Mouse (Mus musculus) embryonic facial prominence, embryonic 12.5 days (tissue): ENCODE data around the gene Fhad1. TPM values are rescaled to one million over a fixed set of nuclear protein-coding genes. Genes with fewer than 3 reads are reported as not detected.

Source experiments
- ATAC-seq: fragments of 200-750 bp; cut with Nextera tagmentation; 2 replicates; pipeline ENCODE4 v1.8.0; 2017; ENCODE audit not compliant: insufficient number of reproducible peaks, insufficient read depth, low FRiP score, low TSS enrichment
- H3K27ac ChIP-seq: fragments of 300-500 bp; sonication (generic); 2 replicates; pipeline ENCODE4 v1.5.1; 2016; ENCODE audit warnings: mild to moderate bottlenecking
- H3K27me3 ChIP-seq: fragments of 300-500 bp; sonication (generic); 2 replicates; pipeline ENCODE4 v1.6.1; 2016; ENCODE audit warnings: mild to moderate bottlenecking, moderate library complexity
- H3K36me3 ChIP-seq: fragments of 300-500 bp; sonication (generic); 2 replicates; pipeline ENCODE4 v1.6.1; 2016; ENCODE audit warnings: mild to moderate bottlenecking
- H3K4me1 ChIP-seq: fragments of 300-500 bp; sonication (generic); 2 replicates; pipeline ENCODE4 v1.6.1; 2016
- H3K4me2 ChIP-seq: fragments of 300-500 bp; sonication (generic); replicated peaks from 2 replicates; pipeline ENCODE4 v1.6.1; 2016; ENCODE audit warnings: mild to moderate bottlenecking, moderate library complexity
- H3K4me3 ChIP-seq: fragments of 300-500 bp; sonication (generic); 2 replicates; pipeline ENCODE4 v1.5.1; 2016; ENCODE audit warnings: mild to moderate bottlenecking
- H3K9ac ChIP-seq: fragments of 300-500 bp; sonication (generic); 2 replicates; pipeline ENCODE4 v1.6.1; 2016; ENCODE audit warnings: mild to moderate bottlenecking, moderate library complexity
- H3K9me3 ChIP-seq: fragments of 300-500 bp; sonication (generic); 2 replicates; pipeline ENCODE4 v1.6.1; 2016; ENCODE audit warnings: mild to moderate bottlenecking, moderate library complexity
- WGBS: fragments of 180-500 bp; shearing (Covaris S2); methylation state at CpG from one replicate; pipeline ENCODE4 v1.1.7; 2016; 5-methylcytosine and 5-hydroxymethylcytosine counted together
- polyA plus RNA-seq: library from polyadenylated mRNA; unstranded; fragments of >200 nt; fragmentation: Nextera tagmentation; extraction: Ambion mirVana; gene quantifications from 2 replicates; pipeline ENCODE4 v1.2.1, GENCODE M21; 2016

Gene Fhad1
- polyA plus RNA-seq, 1 experiment from 2014 or later, result 1.9 TPM

DNA sequence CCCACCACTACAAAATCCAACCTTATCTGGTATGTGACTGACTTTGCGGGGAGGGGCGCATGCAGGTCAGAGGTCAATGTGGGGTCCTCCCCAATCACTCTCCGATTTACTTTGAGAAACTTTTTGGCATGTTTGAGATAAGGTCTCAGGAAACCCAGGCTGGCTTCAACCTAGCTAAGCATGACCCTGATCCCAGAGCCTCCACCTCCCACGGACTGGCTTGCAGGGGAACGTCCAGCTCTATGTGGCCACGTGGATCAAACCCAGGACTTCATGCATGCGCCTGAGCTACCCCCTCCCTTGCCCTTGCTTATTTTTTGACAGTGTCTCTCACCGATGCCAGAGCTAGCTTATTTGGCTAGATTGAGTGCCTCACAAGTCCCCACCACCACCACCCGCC, 61.6 kb downstream of the Fhad1 start:
- Histone ChIP-seq H3K36me3 (no peaks in the 10 kb centered on the region), H3K9me3 (no peaks in the 10 kb centered on the region), H3K27ac (no peak overlapping the region), H3K4me1 (peaks cover 15% of the 10 kb centered on the region; the same call in 1 of the 2 replicates), H3K4me2 (no peak overlapping the region), H3K4me3 (no peak overlapping the region), H3K27me3 (0 out of 2 replicates have a peak, but pooled peaks cover 4% of the 10 kb centered on the region), H3K9ac (no peak overlapping the region)
- 79% methylated on average over 9 of the region's 9 CpGs for WGBS
- no peak for ATAC-seq

DNA sequence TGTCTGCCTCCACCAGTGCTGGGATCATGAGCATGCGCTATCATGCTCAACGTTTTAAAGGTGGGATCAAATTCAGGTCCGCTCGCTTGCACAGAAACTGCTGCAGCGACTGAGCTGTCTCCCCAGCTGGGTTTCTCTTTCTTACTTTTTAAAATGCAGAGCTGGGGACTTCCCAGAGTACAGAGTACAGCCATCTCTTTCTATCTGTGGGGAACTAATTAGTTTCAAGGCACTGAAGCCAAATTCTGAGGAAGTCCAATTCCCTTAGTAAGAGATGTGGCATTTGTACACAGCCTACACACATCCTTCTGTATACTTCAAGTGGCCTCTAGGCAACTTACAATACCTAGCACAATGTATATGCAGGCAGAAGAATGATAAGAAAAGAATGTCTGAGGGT, 62.1 kb downstream of the Fhad1 start:
- ATAC-seq, result no peak
- Histone ChIP-seq H3K9me3 (no peaks in the 10 kb centered on the region), H3K27me3 (0 out of 2 replicates have a peak, but pooled peaks cover 4% of the 10 kb centered on the region), H3K9ac (no peak overlapping the region), H3K4me3 (no peak overlapping the region), H3K4me1 (peaks cover 15% of the 10 kb centered on the region; the same call in 1 of the 2 replicates), H3K4me2 (no peak overlapping the region), H3K36me3 (no peaks in the 10 kb centered on the region), H3K27ac (no peak overlapping the region)
- 56% methylated on average over 5 of the region's 5 CpGs for WGBS

GRCm38 (mm10) chr4:141952114-141952513, 62.8 kb downstream of the Fhad1 start:
- Histone ChIP-seq H3K9ac (no peak overlapping the region), H3K27me3 (0 out of 2 replicates have a peak, but pooled peaks cover 1% of the 10 kb centered on the region), H3K4me3 (no peak overlapping the region), H3K4me1 (peaks cover 15% of the 10 kb centered on the region; the same call in 1 of the 2 replicates), H3K4me2 (no peak overlapping the region), H3K9me3 (no peaks in the 10 kb centered on the region), H3K36me3 (no peaks in the 10 kb centered on the region), H3K27ac (no peak overlapping the region)
- ATAC-seq, result no peak
- WGBS, result 63% methylated on average over 17 of the region's 17 CpGs

DNA sequence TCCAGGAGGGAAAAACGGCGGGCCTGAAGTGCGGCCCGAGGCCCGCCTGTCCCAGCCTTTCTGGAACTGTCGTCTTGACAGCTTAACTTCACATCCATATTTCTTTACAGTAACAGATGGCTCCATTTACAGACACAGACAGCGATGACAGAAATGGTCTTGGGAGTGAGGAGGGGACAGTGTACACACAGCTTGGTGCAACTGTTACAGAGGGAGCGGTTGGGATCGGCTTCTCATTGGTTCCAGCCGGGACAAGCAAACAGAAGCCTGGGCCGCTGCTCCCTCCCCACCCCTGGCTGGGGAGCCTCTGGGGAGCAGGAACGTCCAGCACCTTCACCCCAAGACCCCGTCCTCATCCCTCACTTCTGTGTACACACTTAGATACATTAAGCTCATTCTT, 65.4 kb downstream of the Fhad1 start:
- peaks cover 10% of the 10 kb centered on the region; the same call in 1 of the 2 replicates for H3K4me1 ChIP-seq
- no peaks in the 10 kb centered on the region for H3K27me3 ChIP-seq
- H3K4me3 ChIP-seq, result no peak overlapping the region
- no peak; the same call in 1 of the 2 replicates for ATAC-seq
- no peaks in the 10 kb centered on the region for H3K36me3 ChIP-seq
- no peak overlapping the region for H3K4me2 ChIP-seq
- no peak overlapping the region for H3K9ac ChIP-seq
- no peak overlapping the region for H3K27ac ChIP-seq
- 57% methylated on average over 13 of the region's 13 CpGs for WGBS
- H3K9me3 ChIP-seq, result no peaks in the 10 kb centered on the region

DNA sequence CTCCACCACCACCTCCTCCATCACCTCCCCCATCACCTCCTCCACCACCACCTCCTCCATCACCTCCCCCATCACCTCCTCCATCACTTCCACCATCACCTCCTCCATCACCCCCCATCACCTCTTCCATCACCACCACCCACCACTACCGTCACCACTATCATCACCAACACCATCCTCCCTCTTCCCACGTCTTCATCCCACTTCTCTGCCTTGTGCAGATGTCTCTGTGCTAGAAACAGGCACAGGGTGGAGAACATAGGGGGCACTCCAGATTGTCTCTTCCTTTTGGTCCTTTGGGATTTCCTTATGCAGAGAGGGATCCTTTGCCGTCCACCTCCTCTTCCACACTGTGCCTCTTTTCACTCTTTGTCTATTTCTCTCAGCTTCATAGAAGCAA, 66.1 kb downstream of the Fhad1 start:
- Histone ChIP-seq H3K4me1 (0 out of 2 replicates have a peak, but pooled peaks cover 4% of the 10 kb centered on the region), H3K36me3 (no peaks in the 10 kb centered on the region), H3K9ac (no peak overlapping the region), H3K9me3 (no peaks in the 10 kb centered on the region), H3K4me3 (no peak overlapping the region), H3K27ac (no peak overlapping the region), H3K4me2 (no peak overlapping the region), H3K27me3 (no peaks in the 10 kb centered on the region)
- WGBS, result 96% methylated on average over 3 of the region's 3 CpGs
- ATAC-seq, result no peak

GRCm38 (mm10) chr4:141942403-141942802, 72.5 kb downstream of the Fhad1 start:
- H3K4me2 ChIP-seq, result no peak overlapping the region
- 59% methylated on average over 11 of the region's 11 CpGs for WGBS
- no peaks in the 10 kb centered on the region for H3K27me3 ChIP-seq
- no peak overlapping the region for H3K4me3 ChIP-seq
- no peaks in the 10 kb centered on the region for H3K9me3 ChIP-seq
- no peaks in the 10 kb centered on the region for H3K4me1 ChIP-seq
- H3K9ac ChIP-seq, result no peak overlapping the region
- no peak for ATAC-seq
- no peaks in the 10 kb centered on the region for H3K36me3 ChIP-seq
- no peak overlapping the region for H3K27ac ChIP-seq

GRCm38 (mm10) chr4:141941289-141941688, 73.6 kb downstream of the Fhad1 start:
- Histone ChIP-seq H3K27me3 (no peaks in the 10 kb centered on the region), H3K4me1 (no peaks in the 10 kb centered on the region), H3K27ac (no peak overlapping the region), H3K4me2 (no peak overlapping the region), H3K36me3 (no peaks in the 10 kb centered on the region), H3K4me3 (no peak overlapping the region), H3K9ac (no peak overlapping the region), H3K9me3 (no peaks in the 10 kb centered on the region)
- 79% methylated on average over 8 of the region's 8 CpGs for WGBS
- no peak for ATAC-seq

GRCm38 (mm10) chr4:141938535-141938934, 76.3 kb downstream of the Fhad1 start:
- WGBS, result 69% methylated on average over 4 of the region's 4 CpGs
- Histone ChIP-seq H3K4me1 (no peaks in the 10 kb centered on the region), H3K27me3 (no peaks in the 10 kb centered on the region), H3K9ac (no peak overlapping the region), H3K36me3 (no peaks in the 10 kb centered on the region), H3K9me3 (no peaks in the 10 kb centered on the region), H3K4me2 (no peak overlapping the region), H3K27ac (no peak overlapping the region), H3K4me3 (no peak overlapping the region)
- ATAC-seq, result no peak

DNA sequence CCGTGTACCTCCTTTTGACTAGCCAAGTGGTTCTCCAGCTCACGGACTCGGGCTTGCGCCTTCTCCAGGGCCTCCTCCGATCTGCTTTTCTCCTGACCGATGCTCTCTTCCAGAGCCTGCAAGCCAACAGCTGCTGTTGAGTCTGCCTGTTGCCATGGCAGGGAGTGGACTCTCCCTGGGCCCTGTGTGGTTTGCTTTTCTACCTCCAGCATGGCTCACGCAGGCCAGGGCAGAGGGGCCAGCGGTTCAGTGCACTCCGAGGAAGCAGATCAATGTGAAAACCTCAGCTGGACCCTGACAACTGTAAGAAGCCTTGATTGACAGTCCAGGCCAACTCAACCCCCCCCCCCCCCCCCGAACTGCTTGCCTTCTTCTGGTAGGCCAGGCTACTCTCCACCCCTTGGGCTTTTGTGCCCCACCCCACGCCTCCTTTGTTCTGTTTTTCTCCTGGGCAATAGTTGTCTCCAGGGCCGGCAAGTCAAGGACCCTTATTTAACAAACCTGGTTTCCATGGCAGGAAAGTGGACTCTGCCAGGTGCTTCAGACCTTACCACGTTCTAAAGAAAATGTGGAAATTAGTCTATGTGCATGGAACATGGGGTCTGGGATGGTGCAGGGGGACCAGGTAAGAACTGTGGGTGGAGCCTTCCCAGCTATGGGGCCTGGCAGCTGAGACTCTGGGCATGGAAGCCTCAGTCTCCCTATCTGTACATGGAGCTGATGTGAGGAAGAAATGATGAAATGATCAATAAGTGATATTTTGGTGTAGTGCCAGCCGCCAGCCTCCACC, 81.9 kb downstream of the Fhad1 start:
- 0 out of 2 replicates have a peak, but pooled peaks cover 6% of the 10 kb centered on the region for H3K4me1 ChIP-seq
- no peak overlapping the region for H3K9ac ChIP-seq
- H3K9me3 ChIP-seq, result no peaks in the 10 kb centered on the region
- no peak overlapping the region for H3K27ac ChIP-seq
- no peak overlapping the region for H3K4me3 ChIP-seq
- H3K27me3 ChIP-seq, result no peaks in the 10 kb centered on the region
- no peak overlapping the region for H3K4me2 ChIP-seq
- H3K36me3 ChIP-seq, result no peaks in the 10 kb centered on the region
- 0 out of 2 replicates have a peak, but pooled peaks have one; percentile 58 for ATAC-seq
- WGBS, result 67% methylated on average over 14 of the region's 14 CpGs

DNA sequence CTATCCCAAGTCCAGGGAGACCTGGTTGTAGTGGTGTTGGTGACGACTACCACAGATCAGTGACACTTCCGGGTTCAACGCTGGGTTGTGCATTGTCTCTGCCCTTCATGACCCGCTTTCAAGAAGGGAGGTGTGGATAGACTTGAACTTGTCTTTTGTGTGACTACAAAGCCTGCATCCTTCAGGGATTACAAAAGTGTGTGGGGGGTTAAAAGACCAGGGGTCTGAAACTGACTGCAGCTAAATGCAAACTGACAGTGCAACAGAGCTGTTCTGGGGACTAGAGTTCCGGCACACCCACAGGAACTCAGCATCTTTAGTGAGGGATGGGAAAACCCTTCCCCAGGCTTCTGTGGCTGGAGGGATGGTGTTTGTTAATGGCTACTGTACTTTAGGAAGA, 83.4 kb downstream of the Fhad1 start:
- 85% methylated on average over 5 of the region's 5 CpGs for WGBS
- no peak for ATAC-seq

GRCm38 (mm10) chr4:141930001-141930400, 84.9 kb downstream of the Fhad1 start:
- no peaks in the 10 kb centered on the region for H3K9me3 ChIP-seq
- H3K4me1 ChIP-seq, result 0 out of 2 replicates have a peak, but pooled peaks cover 6% of the 10 kb centered on the region
- H3K4me3 ChIP-seq, result no peak overlapping the region
- ATAC-seq, result no peak
- no peak overlapping the region for H3K27ac ChIP-seq
- no peak overlapping the region for H3K9ac ChIP-seq
- H3K36me3 ChIP-seq, result no peaks in the 10 kb centered on the region
- no peak overlapping the region for H3K4me2 ChIP-seq
- WGBS, result 79% methylated on average over 11 of the region's 11 CpGs
- no peaks in the 10 kb centered on the region for H3K27me3 ChIP-seq

More for the DNA sequence above, 83.4 kb downstream of the Fhad1 start:
- Histone ChIP-seq H3K27ac (no peak overlapping the region), H3K9ac (no peak overlapping the region), H3K36me3 (no peaks in the 10 kb centered on the region), H3K4me3 (no peak overlapping the region), H3K9me3 (no peaks in the 10 kb centered on the region), H3K4me2 (no peak overlapping the region), H3K27me3 (no peaks in the 10 kb centered on the region), H3K4me1 (0 out of 2 replicates have a peak, but pooled peaks cover 6% of the 10 kb centered on the region)

- ATAC-seq, result no peak
- H3K27me3 ChIP-seq, result no peaks in the 10 kb centered on the region
- H3K27ac ChIP-seq, result no peak overlapping the region
- H3K4me1 ChIP-seq, result 0 out of 2 replicates have a peak, but pooled peaks cover 6% of the 10 kb centered on the region
- no peaks in the 10 kb centered on the region for H3K36me3 ChIP-seq
- H3K9ac ChIP-seq, result no peak overlapping the region
- H3K9me3 ChIP-seq, result no peaks in the 10 kb centered on the region
- H3K4me2 ChIP-seq, result no peak overlapping the region
- H3K4me3 ChIP-seq, result no peak overlapping the region
- whole genome bisulfite sequencing, result 64% methylated on average over 7 of the region's 7 CpGs
These were observed 86.0 kb downstream of the Fhad1 start for GRCm38 (mm10) chr4:141928881-141929281.
